Mouse (Mus musculus): ENCODE measurements around the gene Eif4a1. TPM values are rescaled to one million over a fixed set of nuclear protein-coding genes. Genes with fewer than 3 reads are reported as not detected.

Gene Eif4a1
- polyA plus RNA-seq, 1 experiment from 2014 or later, result 339 TPM

GRCm38 (mm10) chr11:69709554-69710446 is 37.6 kb upstream of the Eif4a1 start:
- no peak overlapping the region for H3K4me2 ChIP-seq (replicated peaks; ENCODE audit: low read depth)
- ATAC-seq (ENCODE audit: low FRiP score, low TSS enrichment) (no peak), DNase-seq (ENCODE audit: low spot score) (no peak)
- TF ChIP-seq EP300 (optimal IDR thresholded peaks at IDR 0.05) (no peak), CTCF (IDR thresholded peaks at IDR 0.05; ENCODE audit: low read depth) (no peak)
- H3K9me3 ChIP-seq (ENCODE audit: control insufficient read depth, low read length), result no peaks in the 10 kb centered on the region
- no peak overlapping the region for H3K9ac ChIP-seq (ENCODE audit: low read length)
- no peaks in the 10 kb centered on the region for H3K36me3 ChIP-seq (ENCODE audit: control insufficient read depth, insufficient read depth, low read length)
- H3K4me3 ChIP-seq (ENCODE audit: low read depth, low read length), result no peak overlapping the region
- H3K27me3 ChIP-seq (ENCODE audit: control insufficient read depth, insufficient read depth, low read length), result no peaks in the 10 kb centered on the region
- H3K27ac ChIP-seq (replicated peaks), result no peak overlapping the region
- 48% methylated on average over 11 of the region's 11 CpGs for WGBS
- no peaks in the 10 kb centered on the region for H3K4me1 ChIP-seq (replicated peaks; ENCODE audit: control insufficient read depth, insufficient read depth)

- no peaks in the 10 kb centered on the region for H3K36me3 ChIP-seq (ENCODE audit: control insufficient read depth, insufficient read depth, low read length)
- H3K4me2 ChIP-seq (replicated peaks; ENCODE audit: low read depth), result no peak overlapping the region
- ATAC-seq (ENCODE audit: low FRiP score, low TSS enrichment) (no peak), DNase-seq (ENCODE audit: low spot score) (no peak)
- no peaks in the 10 kb centered on the region for H3K4me1 ChIP-seq (replicated peaks; ENCODE audit: control insufficient read depth, insufficient read depth)
- no peaks in the 10 kb centered on the region for H3K27me3 ChIP-seq (ENCODE audit: control insufficient read depth, insufficient read depth, low read length)
- H3K4me3 ChIP-seq (ENCODE audit: low read depth, low read length), result no peak overlapping the region
- 75% methylated on average over 3 of the region's 3 CpGs for WGBS
- no peak overlapping the region for H3K27ac ChIP-seq (replicated peaks)
- H3K9me3 ChIP-seq (ENCODE audit: control insufficient read depth, low read length), result no peaks in the 10 kb centered on the region
- H3K9ac ChIP-seq (ENCODE audit: low read length), result no peak overlapping the region
- TF ChIP-seq CTCF (IDR thresholded peaks at IDR 0.05; ENCODE audit: low read depth) (no peak), EP300 (optimal IDR thresholded peaks at IDR 0.05) (no peak)
These were observed 36.5 kb upstream of the Eif4a1 start for GRCm38 (mm10) chr11:69708614-69709265.

- 77% methylated on average over 4 of the region's 4 CpGs for WGBS
- H3K9me3 ChIP-seq (ENCODE audit: control insufficient read depth, low read length), result no peaks in the 10 kb centered on the region
- no peak for DNase-seq (ENCODE audit: low spot score)
- no peak overlapping the region for H3K4me2 ChIP-seq (replicated peaks; ENCODE audit: low read depth)
- no peaks in the 10 kb centered on the region for H3K36me3 ChIP-seq (ENCODE audit: control insufficient read depth, insufficient read depth, low read length)
- H3K4me3 ChIP-seq (ENCODE audit: low read depth, low read length), result no peak overlapping the region
- no peak overlapping the region for H3K9ac ChIP-seq (ENCODE audit: low read length)
- no peaks in the 10 kb centered on the region for H3K4me1 ChIP-seq (replicated peaks; ENCODE audit: control insufficient read depth, insufficient read depth)
- ATAC-seq (ENCODE audit: low FRiP score, low TSS enrichment), result no peak
- no peaks in the 10 kb centered on the region for H3K27me3 ChIP-seq (ENCODE audit: control insufficient read depth, insufficient read depth, low read length)
- TF ChIP-seq CTCF (IDR thresholded peaks at IDR 0.05; ENCODE audit: low read depth), result no peak
- no peak for TF ChIP-seq EP300 (optimal IDR thresholded peaks at IDR 0.05)
- no peak overlapping the region for H3K27ac ChIP-seq (replicated peaks)
These were observed 35.7 kb upstream of the Eif4a1 start for GRCm38 (mm10) chr11:69707873-69708381.

- DNase-seq (ENCODE audit: low spot score) (no peak), ATAC-seq (ENCODE audit: low FRiP score, low TSS enrichment) (no peak)
- Histone ChIP-seq H3K9me3 (ENCODE audit: control insufficient read depth, low read length) (no peaks in the 10 kb centered on the region), H3K27ac (replicated peaks) (no peak overlapping the region), H3K36me3 (ENCODE audit: control insufficient read depth, insufficient read depth, low read length) (no peaks in the 10 kb centered on the region), H3K4me2 (replicated peaks; ENCODE audit: low read depth) (no peak overlapping the region), H3K27me3 (ENCODE audit: control insufficient read depth, insufficient read depth, low read length) (no peaks in the 10 kb centered on the region), H3K4me3 (ENCODE audit: low read depth, low read length) (no peak overlapping the region), H3K4me1 (replicated peaks; ENCODE audit: control insufficient read depth, insufficient read depth) (no peaks in the 10 kb centered on the region), H3K9ac (ENCODE audit: low read length) (no peak overlapping the region)
- 92% methylated on average over 4 of the region's 4 CpGs for WGBS
- TF ChIP-seq EP300 (optimal IDR thresholded peaks at IDR 0.05) (no peak), CTCF (IDR thresholded peaks at IDR 0.05; ENCODE audit: low read depth) (no peak)
These were observed 35.2 kb upstream of the Eif4a1 start for GRCm38 (mm10) chr11:69707480-69707847.

GRCm38 (mm10) chr11:69706775-69707479 is 34.7 kb upstream of the Eif4a1 start:
- H3K27me3 ChIP-seq (ENCODE audit: control insufficient read depth, insufficient read depth, low read length), result no peaks in the 10 kb centered on the region
- no peak overlapping the region for H3K27ac ChIP-seq (replicated peaks)
- TF ChIP-seq EP300 (optimal IDR thresholded peaks at IDR 0.05), result no peak
- TF ChIP-seq CTCF (IDR thresholded peaks at IDR 0.05; ENCODE audit: low read depth), result no peak
- ATAC-seq (ENCODE audit: low FRiP score, low TSS enrichment), result peak; percentile 62; the same call in 1 of the 2 replicates
- H3K36me3 ChIP-seq (ENCODE audit: control insufficient read depth, insufficient read depth, low read length), result no peaks in the 10 kb centered on the region
- no peaks in the 10 kb centered on the region for H3K4me1 ChIP-seq (replicated peaks; ENCODE audit: control insufficient read depth, insufficient read depth)
- no peak overlapping the region for H3K4me2 ChIP-seq (replicated peaks; ENCODE audit: low read depth)
- H3K4me3 ChIP-seq (ENCODE audit: low read depth, low read length), result no peak overlapping the region
- DNase-seq (ENCODE audit: low spot score), result peak; percentile 39
- H3K9ac ChIP-seq (ENCODE audit: low read length), result no peak overlapping the region
- 39% methylated on average over 6 of the region's 6 CpGs for WGBS
- H3K9me3 ChIP-seq (ENCODE audit: control insufficient read depth, low read length), result no peaks in the 10 kb centered on the region

Measured in stomach, postnatal 0 days (tissue).